Mouse (Mus musculus): ENCODE measurements around the gene Naaladl1.
"Not testable (repeated sequence)": the region's sequence is repeated elsewhere in the genome, so short reads cannot be mapped to it uniquely, and the experiment has no call there.

The Naaladl1 gene

GRCm38 (mm10) chr19:6130414-6131128, 25.0 kb downstream of the Naaladl1 start:
- not testable (repeated sequence) for DNase-seq (ENCODE audit: low spot score)

GRCm38 (mm10) chr19:6132171-6132827, 26.7 kb downstream of the Naaladl1 start:
- DNase-seq (ENCODE audit: low spot score) = no peak

DNA sequence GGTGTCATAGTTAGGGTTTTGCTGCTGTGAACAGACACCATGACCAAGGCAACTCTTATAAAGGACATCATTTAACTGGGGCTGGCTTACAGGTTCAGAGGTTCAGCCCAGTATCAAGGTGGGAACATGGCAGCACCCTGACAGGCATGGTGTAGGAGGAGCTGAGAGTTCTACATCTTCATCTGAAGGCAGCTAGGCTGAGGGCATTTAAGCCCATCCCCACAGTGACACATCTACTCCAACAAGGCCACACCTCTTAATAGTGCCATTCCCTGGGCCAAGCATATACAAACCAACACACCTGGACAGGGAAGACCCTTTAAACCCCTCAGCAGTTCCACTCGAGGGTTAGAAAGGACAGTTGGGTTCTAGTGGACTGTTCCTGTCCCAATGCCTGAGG, 27.6 kb downstream of the Naaladl1 start:
- DNase-seq (ENCODE audit: low spot score) = not testable (repeated sequence)

- no peak for DNase-seq (ENCODE audit: low spot score)
These were observed 30.8 kb downstream of the Naaladl1 start for GRCm38 (mm10) chr19:6136397-6136796.

- no peak for DNase-seq (ENCODE audit: low spot score)
These were observed 34.1 kb downstream of the Naaladl1 start for GRCm38 (mm10) chr19:6139701-6140100.

DNA sequence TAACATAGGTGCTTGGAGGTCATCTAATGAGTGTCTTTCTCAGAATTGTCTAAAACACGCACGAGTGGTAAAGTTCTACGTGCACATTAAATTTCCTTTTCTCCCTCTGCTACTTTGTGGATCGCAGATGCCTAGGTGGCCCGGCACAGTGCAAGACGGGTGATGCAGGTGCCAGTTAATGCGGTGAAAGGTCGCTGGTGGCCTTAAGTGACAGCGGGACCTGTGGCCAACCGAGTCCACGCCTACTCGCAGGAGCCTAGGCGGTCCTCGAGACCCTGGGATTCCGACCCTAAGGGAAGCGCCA, 34.7 kb downstream of the Naaladl1 start:
- no peak for DNase-seq (ENCODE audit: low spot score)

- DNase-seq (ENCODE audit: low spot score) = peak; percentile 94
These were observed 35.3 kb downstream of the Naaladl1 start, which contains the start of gene Batf2 for GRCm38 (mm10) chr19:6140678-6141393. Gene Batf2, plus strand, starts transcription at chr19:6140983.

- peak; percentile 81 for DNase-seq (ENCODE audit: low spot score)
These were observed 35.8 kb downstream of the Naaladl1 start, which contains the start of gene Arl2 for GRCm38 (mm10) chr19:6141394-6141749. Gene Arl2, minus strand, starts transcription at chr19:6141548.

DNA sequence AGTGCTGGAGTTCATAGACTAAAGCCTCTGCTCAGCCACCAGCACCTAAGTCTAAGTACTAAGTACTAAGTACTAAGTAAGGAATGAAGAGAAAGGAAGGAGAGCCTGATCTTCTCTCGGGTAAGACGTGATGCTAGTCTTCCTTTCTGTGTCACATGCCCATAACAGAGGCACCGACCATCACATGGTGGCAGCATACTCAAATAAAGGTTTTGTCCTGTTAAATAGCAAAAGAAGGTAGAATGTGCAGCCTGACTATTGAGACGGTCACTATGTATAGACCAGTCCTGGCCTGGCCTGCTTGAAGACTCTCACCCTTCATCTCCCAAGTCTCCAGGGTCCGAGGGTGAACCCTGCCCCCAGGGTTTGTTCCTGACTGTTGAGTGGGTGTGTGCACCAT, 39.3 kb downstream of the Naaladl1 start:
- DNase-seq (ENCODE audit: low spot score) = no peak

- DNase-seq (ENCODE audit: low spot score) = no peak
These were observed 49.6 kb downstream of the Naaladl1 start for GRCm38 (mm10) chr19:6155174-6155573.

DNA sequence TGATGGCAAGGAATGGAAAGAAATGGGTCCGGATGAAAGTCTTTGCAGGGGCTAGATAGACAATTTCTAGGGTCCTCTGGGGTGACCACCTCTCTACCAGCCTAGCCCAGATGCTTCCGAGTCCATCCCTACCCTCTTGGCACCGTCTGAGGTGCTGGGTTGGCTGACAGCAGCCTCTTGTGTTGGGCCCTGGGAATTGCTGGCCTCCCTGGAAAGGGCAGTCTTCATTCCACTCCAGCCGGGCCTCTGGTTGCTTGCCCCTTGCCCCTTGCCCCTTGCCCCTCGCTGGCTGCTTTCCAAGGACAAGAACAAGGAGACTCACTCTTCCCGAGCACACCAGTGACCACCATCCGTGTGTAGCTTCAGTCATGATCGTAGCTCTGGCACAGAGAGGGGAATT, 50.8 kb downstream of the Naaladl1 start:
- no peak for DNase-seq (ENCODE audit: low spot score)

- no peak for DNase-seq (ENCODE audit: low spot score)
These were observed 51.6 kb downstream of the Naaladl1 start for GRCm38 (mm10) chr19:6157220-6157619.

DNA sequence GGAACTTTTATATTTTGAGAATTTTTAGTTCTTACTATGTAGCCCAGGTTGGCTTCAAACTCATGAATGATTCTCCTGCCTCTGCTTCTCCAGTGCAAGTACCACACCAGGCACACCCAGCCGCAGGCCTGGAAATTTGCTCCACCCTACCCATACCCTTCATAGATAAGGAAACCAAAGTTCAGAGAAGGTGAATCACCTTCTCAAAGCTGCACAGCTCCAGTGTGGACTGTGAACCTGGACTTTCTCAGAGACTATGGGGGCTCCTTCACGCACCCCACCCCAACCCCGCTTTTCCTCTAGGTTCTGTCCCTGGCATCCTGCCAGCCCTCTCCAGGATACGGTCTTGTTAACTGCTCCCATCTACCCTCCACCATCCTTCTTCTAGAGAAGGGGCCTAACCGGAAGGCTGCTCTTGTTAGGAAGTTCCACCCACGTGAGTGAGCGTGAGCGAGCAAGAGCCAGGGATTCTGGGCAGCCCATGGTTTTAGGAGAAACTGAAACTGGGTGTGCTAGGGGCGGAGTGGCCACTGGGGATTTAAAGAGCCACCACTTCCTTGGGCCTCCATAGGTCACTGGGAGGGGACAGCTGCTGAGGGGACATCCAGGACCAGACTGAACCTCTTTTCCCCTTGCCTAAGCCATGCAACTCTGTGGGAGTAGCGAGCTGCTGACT, 58.4 kb downstream of the Naaladl1 start:
- DNase-seq (ENCODE audit: low spot score) = no peak

Measured in testis, postnatal 14 days (tissue).